Mouse (Mus musculus): ENCODE measurements around the gene Trim27. TPM values are rescaled to one million over a fixed set of nuclear protein-coding genes. Genes with fewer than 3 reads are reported as not detected.
A peak's percentile ranks its signal among the peaks of the same experiment; 100 is the strongest.

Gene Trim27
- polyA plus RNA-seq, 2 experiments, result 101 to 123 TPM

DNA sequence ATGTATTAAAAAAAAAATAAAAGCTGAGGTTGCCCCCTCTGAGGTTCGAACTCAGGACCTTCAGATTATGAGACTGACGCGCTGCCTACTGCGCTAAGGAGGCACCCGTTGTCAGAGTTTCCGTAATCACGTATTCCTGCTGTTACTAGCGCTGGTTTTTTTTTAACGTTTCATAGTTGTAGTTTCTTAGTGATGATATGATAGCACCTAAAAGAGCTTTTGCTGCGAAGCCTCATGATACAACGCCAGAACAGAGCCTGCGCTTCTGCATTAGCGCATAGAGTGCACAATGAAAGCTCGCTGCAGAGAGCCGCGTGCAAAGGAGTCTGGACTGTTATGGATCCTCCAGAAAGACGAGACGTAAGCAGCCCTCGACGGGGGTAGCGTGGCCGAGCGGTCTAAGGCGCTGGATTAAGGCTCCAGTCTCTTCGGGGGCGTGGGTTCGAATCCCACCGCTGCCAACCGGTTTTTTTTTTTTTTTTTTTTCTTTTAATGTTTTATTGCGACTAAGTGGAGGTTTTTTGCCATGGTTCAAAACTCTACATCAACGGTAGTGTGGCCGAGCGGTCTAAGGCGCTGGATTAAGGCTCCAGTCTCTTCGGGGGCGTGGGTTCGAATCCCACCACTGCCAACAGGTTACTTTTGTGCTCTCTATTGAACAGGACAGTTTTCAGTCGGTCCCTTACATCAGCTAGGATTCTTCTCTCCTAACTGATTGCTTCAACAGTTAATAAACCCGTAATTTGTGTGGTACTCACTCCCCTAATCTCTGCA, 9.4 kb upstream of the Trim27 start:
- Histone ChIP-seq H3K4me3 (replicated peaks; ENCODE audit: low read length) (peak overlapping the region; percentile 46), H3K27me3 (ENCODE audit: control insufficient read depth, insufficient read depth, low read length) (no peaks in the 10 kb centered on the region), H3K4me2 (replicated peaks; ENCODE audit: low read depth, low read length, severe bottlenecking) (peak overlapping the region; percentile 80), H3K4me1 (ENCODE audit: control insufficient read depth, insufficient read depth, low read length) (peaks cover 6% of the 10 kb centered on the region; the same call in 1 of the 2 replicates), H3K9ac (ENCODE audit: low read depth, low read length, severe bottlenecking) (peak overlapping the region; percentile 26; the same call in 1 of the 2 replicates), H3K9me3 (ENCODE audit: control insufficient read depth, low read length) (no peaks in the 10 kb centered on the region), H3K27ac (replicated peaks; ENCODE audit: low read depth, low read length) (no peak overlapping the region), H3K36me3 (ENCODE audit: control insufficient read depth, insufficient read depth, low read length) (no peaks in the 10 kb centered on the region)
- WGBS, result under 1% methylated on average over 39 of the region's 39 CpGs
- peak; percentile 77 for ATAC-seq (ENCODE audit: low FRiP score, low read depth)
- no peak for TF ChIP-seq POLR2A (IDR thresholded peaks at IDR 0.05; ENCODE audit: borderline replicate concordance, extremely low read depth, insufficient read depth, insufficient read length)
- peak; percentile 92 for DNase-seq (ENCODE audit: low spot score)

GRCm38 (mm10) chr13:21170431-21171155, 8.7 kb upstream of the Trim27 start:
- no peak overlapping the region for H3K27ac ChIP-seq (replicated peaks; ENCODE audit: low read depth, low read length)
- H3K4me1 ChIP-seq (ENCODE audit: control insufficient read depth, insufficient read depth, low read length), result peaks cover 6% of the 10 kb centered on the region; the same call in 1 of the 2 replicates
- no peak for TF ChIP-seq POLR2A (IDR thresholded peaks at IDR 0.05; ENCODE audit: borderline replicate concordance, extremely low read depth, insufficient read depth, insufficient read length)
- no peaks in the 10 kb centered on the region for H3K36me3 ChIP-seq (ENCODE audit: control insufficient read depth, insufficient read depth, low read length)
- ATAC-seq (ENCODE audit: low FRiP score, low read depth) (no peak), DNase-seq (ENCODE audit: low spot score) (no peak)
- peak overlapping the region; percentile 54 for H3K4me3 ChIP-seq (replicated peaks; ENCODE audit: low read length)
- H3K9me3 ChIP-seq (ENCODE audit: control insufficient read depth, low read length), result no peaks in the 10 kb centered on the region
- H3K4me2 ChIP-seq (replicated peaks; ENCODE audit: low read depth, low read length, severe bottlenecking), result peak overlapping the region; percentile 80
- WGBS, result 39% methylated on average over 17 of the region's 17 CpGs
- H3K27me3 ChIP-seq (ENCODE audit: control insufficient read depth, insufficient read depth, low read length), result no peaks in the 10 kb centered on the region
- H3K9ac ChIP-seq (ENCODE audit: low read depth, low read length, severe bottlenecking), result no peak overlapping the region

- no peak for TF ChIP-seq POLR2A (IDR thresholded peaks at IDR 0.05; ENCODE audit: borderline replicate concordance, extremely low read depth, insufficient read depth, insufficient read length)
- no peaks in the 10 kb centered on the region for H3K9me3 ChIP-seq (ENCODE audit: control insufficient read depth, low read length)
- H3K36me3 ChIP-seq (ENCODE audit: control insufficient read depth, insufficient read depth, low read length), result no peaks in the 10 kb centered on the region
- peaks cover 6% of the 10 kb centered on the region; the same call in 1 of the 2 replicates for H3K4me1 ChIP-seq (ENCODE audit: control insufficient read depth, insufficient read depth, low read length)
- 8% methylated on average over 15 of the region's 15 CpGs for WGBS
- no peak for ATAC-seq (ENCODE audit: low FRiP score, low read depth)
- H3K27ac ChIP-seq (replicated peaks; ENCODE audit: low read depth, low read length), result no peak overlapping the region
- no peak overlapping the region for H3K9ac ChIP-seq (ENCODE audit: low read depth, low read length, severe bottlenecking)
- peak overlapping the region; percentile 67 for H3K4me2 ChIP-seq (replicated peaks; ENCODE audit: low read depth, low read length, severe bottlenecking)
- DNase-seq (ENCODE audit: low spot score), result peak; percentile 23
- H3K4me3 ChIP-seq (replicated peaks; ENCODE audit: low read length), result peak overlapping the region; percentile 54
- no peaks in the 10 kb centered on the region for H3K27me3 ChIP-seq (ENCODE audit: control insufficient read depth, insufficient read depth, low read length)
These were observed 8.1 kb upstream of the Trim27 start for GRCm38 (mm10) chr13:21171156-21171530.

- peak overlapping the region; percentile 54 for H3K4me3 ChIP-seq (replicated peaks; ENCODE audit: low read length)
These were observed 7.6 kb upstream of the Trim27 start for GRCm38 (mm10) chr13:21171600-21172150.

More at GRCm38 (mm10) chr13:21171600-21172150, 7.6 kb upstream of the Trim27 start:
- Histone ChIP-seq H3K27ac (replicated peaks; ENCODE audit: low read depth, low read length) (no peak overlapping the region), H3K4me1 (ENCODE audit: control insufficient read depth, insufficient read depth, low read length) (peaks cover 4% of the 10 kb centered on the region; the same call in 1 of the 2 replicates), H3K36me3 (ENCODE audit: control insufficient read depth, insufficient read depth, low read length) (no peaks in the 10 kb centered on the region), H3K27me3 (ENCODE audit: control insufficient read depth, insufficient read depth, low read length) (no peaks in the 10 kb centered on the region), H3K9ac (ENCODE audit: low read depth, low read length, severe bottlenecking) (peak overlapping the region; percentile 34; the same call in 1 of the 2 replicates), H3K9me3 (ENCODE audit: control insufficient read depth, low read length) (no peaks in the 10 kb centered on the region), H3K4me2 (replicated peaks; ENCODE audit: low read depth, low read length, severe bottlenecking) (peak overlapping the region; percentile 67)
- DNase-seq (ENCODE audit: low spot score) (peak; percentile 78), ATAC-seq (ENCODE audit: low FRiP score, low read depth) (no peak)
- 0% methylated on average over 12 of the region's 12 CpGs for WGBS
- TF ChIP-seq POLR2A (IDR thresholded peaks at IDR 0.05; ENCODE audit: borderline replicate concordance, extremely low read depth, insufficient read depth, insufficient read length), result no peak

Measured in limb, embryonic 14.5 days (tissue).